Mouse (Mus musculus) left cerebral cortex, adult 2 months (tissue): ENCODE results near the gene Krt8. TPM values are rescaled to one million over a fixed set of nuclear protein-coding genes. Genes with fewer than 3 reads are reported as not detected.

Source experiments
- DNase-seq, 2 experiments: peaks; one replicate each; pipeline ENCODE4 v3.0.0; 2021 to 2022; ENCODE audit warnings: low spot score in 2 of 2, mixed read lengths in 1 of 2; ENCODE audit errors: extremely low spot score in 1 of 2
- H3K27ac ChIP-seq: fragments of 200-600 bp; 2 replicates; pipeline ENCODE4 v1.8.1; 2022
- H3K4me3 ChIP-seq: fragments of 200-600 bp; 2 replicates; pipeline ENCODE4 v1.8.1; 2022
- CTCF ChIP-seq: fragments of 200-600 bp; IDR thresholded peaks from 2 replicates; pipeline ENCODE4 v1.8.1; 2022; ENCODE audit warnings: antibody characterized with exemption, mild to moderate bottlenecking, moderate library complexity
- intact Hi-C: fragments of 180-260 bp; cut with DNase I; formaldehyde crosslinking; loops from one replicate; pipeline ENCODE4 v1.15.1; 2025
- total RNA-seq, 2 experiments: library from RNA; stranded (reverse); gene quantifications; 2 replicates each; pipeline ENCODE4 v1.2.3; 2021

The Krt8 gene
- total RNA-seq, 2 experiments from 2014 or later: 0.29 TPM; not detected in 1

DNA sequence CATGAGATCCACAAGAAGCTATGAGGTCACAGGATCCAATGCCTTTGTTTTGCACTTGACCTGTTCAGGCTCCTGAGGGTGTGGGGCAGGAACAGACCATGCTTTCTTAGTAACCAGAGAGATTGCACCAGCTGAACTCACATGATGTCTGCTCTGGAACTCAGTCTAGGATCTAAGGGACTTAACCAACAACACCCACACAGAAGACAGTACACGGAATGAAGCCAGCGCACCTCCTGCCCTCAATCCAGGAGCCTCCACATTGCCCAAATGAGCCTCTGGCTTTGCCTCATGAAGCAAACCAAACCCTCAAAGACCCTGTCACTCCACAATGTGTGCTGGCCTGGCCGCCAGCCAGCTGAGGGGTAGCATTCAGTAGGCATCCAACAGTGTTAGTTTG, 45.4 kb downstream of the Krt8 start:
- Histone ChIP-seq H3K27ac (no peak overlapping the region), H3K4me3 (no peak overlapping the region)
- no peak for DNase-seq
- TF ChIP-seq CTCF: no peak
- intact Hi-C loops: no loop called here

DNA sequence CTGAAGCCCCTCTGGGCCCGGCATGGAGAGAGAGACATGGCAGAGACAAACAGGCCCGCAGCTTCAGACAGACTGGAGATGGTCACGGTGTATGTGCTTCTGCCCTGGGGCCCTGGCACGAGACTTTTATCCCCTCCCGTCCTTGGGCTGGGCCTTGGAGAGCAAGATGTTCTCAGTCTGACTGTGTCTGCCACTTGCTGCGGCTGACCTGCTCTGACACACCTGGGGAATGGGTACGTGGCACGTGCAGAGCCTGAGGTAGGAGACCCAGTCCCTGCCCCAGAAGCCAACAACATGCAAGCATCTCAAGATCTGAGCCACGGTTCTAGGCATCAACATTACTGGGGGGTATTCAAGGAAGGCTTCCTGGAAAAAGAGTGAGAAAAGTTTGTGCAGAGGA, 50.1 kb downstream of the Krt8 start, which contains the start of gene Krt78:
Gene Krt78 (minus strand): TSS at position 101 of the 400 bp plus-strand sequence.
- intact Hi-C loops: no loop called here

DNA sequence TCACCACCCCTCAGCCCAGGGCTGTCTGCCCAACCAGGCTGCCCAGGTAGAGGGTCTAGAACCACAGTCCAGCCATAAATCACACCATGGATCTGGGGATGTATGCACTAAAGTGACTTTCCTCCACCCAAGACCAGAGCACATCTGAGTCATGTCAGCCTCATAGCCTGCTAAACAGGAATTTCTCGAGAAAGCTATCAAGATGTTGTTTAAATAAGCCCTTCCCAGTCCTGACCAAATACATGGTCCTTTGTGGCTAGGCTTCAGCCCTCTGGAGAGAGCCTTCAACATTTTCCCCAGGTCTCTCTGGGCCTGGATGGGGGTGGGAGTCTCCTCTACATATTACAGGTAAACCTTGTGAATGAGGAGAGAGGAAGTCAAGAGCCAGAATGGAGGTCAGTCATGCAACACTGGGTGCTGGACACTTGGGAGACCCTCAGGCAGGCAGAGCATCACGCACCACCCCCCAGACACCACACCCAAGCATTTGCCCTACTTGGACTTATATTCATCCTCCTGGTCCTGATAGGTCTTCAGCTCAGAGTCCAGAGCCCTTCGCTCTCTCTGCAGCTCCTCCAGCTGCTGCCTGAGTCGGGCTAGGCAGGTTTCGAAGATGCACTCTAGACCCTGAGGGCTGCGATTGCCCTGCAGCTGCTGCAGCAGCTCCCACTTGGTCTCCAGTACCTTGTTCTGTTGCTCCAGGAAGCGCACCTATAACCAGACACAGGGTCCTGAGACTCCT, 51.4 kb downstream of the Krt8 start:
- no peak for DNase-seq
- intact Hi-C loops: no loop called here
- H3K27ac ChIP-seq: no peak overlapping the region
- no peak overlapping the region for H3K4me3 ChIP-seq
- TF ChIP-seq CTCF: no peak

More for the DNA sequence above, 50.1 kb downstream of the Krt8 start, which contains the start of gene Krt78:
- no peak within 1 kb of the TSS for H3K27ac ChIP-seq
- no peak for DNase-seq
- no peak within 1 kb of the TSS for H3K4me3 ChIP-seq
- TF ChIP-seq CTCF: no peak

Other genes starting within 250 kb of the Krt8 start
- not detected for gene Krt72, start 218.0 kb downstream of the Krt8 start, total RNA-seq
- 1 to 10 TPM; 1.0 to 1.2 TPM for gene Krt73, start 202.1 kb downstream of the Krt8 start, total RNA-seq
- 1 to 10 TPM in 1 of 2 experiments, under 1 TPM in 1; 0.20 to 1.1 TPM for gene Krt2, start 186.3 kb downstream of the Krt8 start, total RNA-seq
- gene Krt1, start 153.7 kb downstream of the Krt8 start, total RNA-seq: 1 to 10 TPM; 1.8 to 2.3 TPM
- 10 to 100 TPM; 11.4 to 13.8 TPM for gene Krt77, start 134.8 kb downstream of the Krt8 start, total RNA-seq
- not detected for gene Krt76, start 111.6 kb downstream of the Krt8 start, total RNA-seq
- gene Krt4, start 79.7 kb downstream of the Krt8 start, total RNA-seq: not detected
- gene Krt79, start 64.2 kb downstream of the Krt8 start, total RNA-seq: not detected
- gene Krt78, start 50.2 kb downstream of the Krt8 start, total RNA-seq: not detected
- under 1 TPM; 0.33 to 0.38 TPM for gene Krt18, start 23.7 kb upstream of the Krt8 start, total RNA-seq
- 100 to 1,000 TPM; 163 to 167 TPM for gene Eif4b, start 69.3 kb upstream of the Krt8 start, total RNA-seq
- gene Tns2, start 95.9 kb upstream of the Krt8 start, total RNA-seq: 10 to 100 TPM; 16.4 to 22.8 TPM
- 100 to 1,000 TPM; 152 TPM for gene Spryd3, start 131.8 kb upstream of the Krt8 start, total RNA-seq
- gene Igfbp6, start 139.9 kb upstream of the Krt8 start, total RNA-seq: 10 to 100 TPM; 57.4 to 64.8 TPM
- gene Soat2, start 146.0 kb upstream of the Krt8 start, total RNA-seq: under 1 TPM in 1 of 2 experiments, not detected in 1; 0.26 TPM
- 10 to 100 TPM; 69.6 to 72.4 TPM for gene Zfp740, start 198.8 kb upstream of the Krt8 start, total RNA-seq
- gene Csad, start 200.2 kb upstream of the Krt8 start, total RNA-seq: 10 to 100 TPM; 28.5 to 30.4 TPM
- gene Itgb7, start 227.5 kb upstream of the Krt8 start, total RNA-seq: 1 to 10 TPM in 1 of 2 experiments, under 1 TPM in 1; 0.86 to 1.3 TPM